Mouse (Mus musculus): ENCODE measurements around the gene Thap12.

Gene Thap12

DNA sequence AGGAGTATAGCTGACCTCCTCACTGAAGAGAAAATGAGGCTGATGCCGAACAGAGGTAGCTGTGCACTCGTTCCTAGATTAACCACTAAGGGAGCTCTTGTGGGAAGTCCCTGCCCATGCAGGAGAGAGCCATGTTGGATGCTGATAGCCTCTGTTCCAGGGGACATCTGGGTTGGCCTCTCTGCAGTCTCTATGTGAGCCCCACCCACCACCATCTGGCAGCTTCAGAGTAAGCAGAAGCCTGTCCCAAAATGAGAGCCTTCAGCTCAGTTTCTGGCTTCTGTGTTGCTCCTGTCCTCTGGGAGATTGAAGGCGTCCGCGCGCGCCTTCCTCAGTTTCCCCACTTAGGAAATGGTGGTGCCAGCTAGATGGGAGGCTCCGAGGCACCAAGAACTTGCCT, 53.7 kb downstream of the Thap12 start:
- no peak for DNase-seq (ENCODE audit: low spot score in 2 of 2)

DNA sequence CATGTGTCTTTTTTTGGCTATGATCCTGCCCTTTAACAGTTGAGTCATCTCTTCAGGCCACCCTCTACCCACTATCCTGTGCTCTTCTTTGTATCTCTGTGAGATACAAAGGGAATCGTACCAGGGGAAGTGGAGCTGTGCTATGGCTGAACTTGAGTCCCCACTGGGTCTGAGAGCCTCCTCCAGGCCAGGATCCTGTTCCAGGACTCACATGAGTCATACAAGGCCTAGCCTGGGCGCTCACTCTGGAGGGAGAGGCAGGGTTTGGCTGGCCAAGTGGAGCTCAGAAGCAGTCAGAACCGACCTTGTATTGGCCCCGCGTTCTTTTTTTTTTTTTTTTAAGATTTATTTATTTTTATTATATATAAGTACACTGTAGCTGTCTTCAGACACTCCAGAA, 57.2 kb downstream of the Thap12 start:
- no peak for DNase-seq (ENCODE audit: low spot score in 2 of 2)

DNA sequence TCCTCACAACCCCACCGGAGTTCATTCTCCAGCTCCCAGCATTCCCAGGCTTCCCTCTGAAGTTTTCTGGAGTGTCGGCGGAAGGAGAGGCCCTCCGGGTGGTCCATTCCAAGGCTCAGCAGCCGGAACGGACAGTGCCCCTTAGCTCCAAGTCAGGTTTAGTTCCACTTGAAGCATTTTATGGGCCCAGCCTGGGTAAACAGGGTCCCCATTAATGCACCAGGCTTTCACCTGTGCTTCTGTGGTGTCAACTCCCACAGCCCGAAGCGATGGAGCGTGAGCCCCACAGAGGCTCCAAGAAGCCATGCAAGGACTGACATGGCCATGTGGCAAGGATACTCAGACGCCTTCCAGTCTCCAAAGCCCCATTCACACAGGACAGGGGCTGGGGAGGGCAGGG, 61.0 kb downstream of the Thap12 start:
- DNase-seq (ENCODE audit: low spot score in 2 of 2) = no peak

DNA sequence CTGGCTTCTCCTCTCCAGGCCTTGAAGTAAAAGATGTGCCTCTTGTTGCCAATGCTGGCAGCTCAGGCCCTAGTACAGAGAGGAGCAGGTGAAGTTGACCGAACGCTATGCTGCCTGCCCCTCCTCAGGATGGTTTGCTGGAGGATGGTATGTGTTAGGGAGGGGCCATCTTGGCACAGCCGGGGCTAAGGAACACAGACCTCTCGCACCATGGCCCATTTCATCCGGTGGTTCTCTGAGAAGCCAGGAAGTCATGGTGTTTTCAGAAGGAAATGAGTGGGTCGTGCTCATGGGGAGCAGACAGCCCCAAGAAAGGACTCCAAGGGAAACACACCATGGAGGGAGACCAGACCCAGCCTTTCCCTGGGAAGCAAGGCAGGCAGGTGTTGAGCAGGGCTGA, 64.4 kb downstream of the Thap12 start:
- DNase-seq (ENCODE audit: low spot score in 2 of 2) = no peak
